Mouse (Mus musculus) stomach, embryonic 15.5 days (tissue): ENCODE data around the gene Elk4. TPM values are rescaled to one million over a fixed set of nuclear protein-coding genes. Genes with fewer than 3 reads are reported as not detected.
A peak's percentile ranks its signal among the peaks of the same experiment; 100 is the strongest.

ENCODE experiments used
- ATAC-seq: fragments of 200-750 bp; cut with Nextera tagmentation; 2 replicates; pipeline ENCODE4 v1.8.0; 2017; ENCODE audit warnings: low read depth, moderate number of reproducible peaks, moderate TSS enrichment; ENCODE audit not compliant: insufficient read depth, low FRiP score
- H3K27ac ChIP-seq: fragments of 300-500 bp; sonication (generic); 2 replicates; pipeline ENCODE4 v1.5.1; 2015; ENCODE audit warnings: mild to moderate bottlenecking, inconsistent platforms
- H3K27me3 ChIP-seq: fragments of 300-500 bp; sonication (generic); replicated peaks from 2 replicates; pipeline ENCODE4 v1.6.1; 2015; ENCODE audit warnings: inconsistent platforms
- H3K36me3 ChIP-seq: fragments of 300-500 bp; sonication (generic); 2 replicates; pipeline ENCODE4 v1.6.1; 2015; ENCODE audit warnings: inconsistent platforms
- H3K4me1 ChIP-seq: fragments of 300-500 bp; sonication (generic); 2 replicates; pipeline ENCODE4 v1.6.1; 2015; ENCODE audit warnings: inconsistent platforms
- H3K4me2 ChIP-seq: fragments of 300-500 bp; sonication (generic); 2 replicates; pipeline ENCODE4 v1.6.1; 2015; ENCODE audit warnings: mild to moderate bottlenecking, inconsistent platforms
- H3K4me3 ChIP-seq: fragments of 300-500 bp; sonication (generic); replicated peaks from 2 replicates; pipeline ENCODE4 v1.5.1; 2015; ENCODE audit warnings: inconsistent platforms
- H3K9ac ChIP-seq: fragments of 300-500 bp; sonication (generic); 2 replicates; pipeline ENCODE4 v1.6.1; 2015; ENCODE audit warnings: inconsistent platforms
- H3K9me3 ChIP-seq: fragments of 300-500 bp; sonication (generic); 2 replicates; pipeline ENCODE4 v1.6.1; 2016; ENCODE audit warnings: inconsistent platforms
- WGBS: fragments of 180-500 bp; shearing (Covaris S2); methylation state at CpG from one replicate; pipeline ENCODE4 v1.1.7; 2015; 5-methylcytosine and 5-hydroxymethylcytosine counted together
- polyA plus RNA-seq: library from polyadenylated mRNA; unstranded; fragments of >200 nt; fragmentation: Nextera tagmentation; extraction: Ambion mirVana; gene quantifications from 2 replicates; pipeline ENCODE4 v1.2.1, GENCODE M21; 2015

Elk4 gene
- polyA plus RNA-seq, 1 experiment from 2014 or later: 20.4 TPM

- Histone ChIP-seq H3K36me3 (peaks cover 28% of the 10 kb centered on the region), H3K4me2 (no peak overlapping the region), H3K9ac (no peak overlapping the region), H3K4me1 (no peaks in the 10 kb centered on the region), H3K27ac (no peak overlapping the region), H3K27me3 (no peaks in the 10 kb centered on the region), H3K4me3 (no peak overlapping the region), H3K9me3 (no peaks in the 10 kb centered on the region)
- ATAC-seq: no peak
- 84% methylated on average over 5 of the region's 5 CpGs for WGBS
These were observed 20.6 kb downstream of the Elk4 start for GRCm38 (mm10) chr1:132027978-132028377.

- H3K36me3 ChIP-seq: peaks cover 24% of the 10 kb centered on the region
- no peak for ATAC-seq
- 88% methylated on average over 9 of the region's 9 CpGs for WGBS
- no peak overlapping the region for H3K4me2 ChIP-seq
- no peaks in the 10 kb centered on the region for H3K9me3 ChIP-seq
- H3K9ac ChIP-seq: no peak overlapping the region
- no peak overlapping the region for H3K4me3 ChIP-seq
- no peaks in the 10 kb centered on the region for H3K4me1 ChIP-seq
- no peak overlapping the region for H3K27ac ChIP-seq
- no peaks in the 10 kb centered on the region for H3K27me3 ChIP-seq
These were observed 21.0 kb downstream of the Elk4 start for GRCm38 (mm10) chr1:132028413-132028812.

GRCm38 (mm10) chr1:132030574-132030973, 23.2 kb downstream of the Elk4 start:
- Histone ChIP-seq H3K9ac (no peak overlapping the region), H3K4me1 (no peaks in the 10 kb centered on the region), H3K27me3 (no peaks in the 10 kb centered on the region), H3K27ac (no peak overlapping the region), H3K4me3 (no peak overlapping the region), H3K36me3 (peaks cover 17% of the 10 kb centered on the region), H3K4me2 (no peak overlapping the region), H3K9me3 (no peaks in the 10 kb centered on the region)
- ATAC-seq: no peak
- 74% methylated on average over 2 of the region's 2 CpGs for WGBS

- 76% methylated on average over 7 of the region's 7 CpGs for WGBS
- Histone ChIP-seq H3K36me3 (peaks cover 17% of the 10 kb centered on the region), H3K4me2 (no peak overlapping the region), H3K9ac (no peak overlapping the region), H3K4me3 (no peak overlapping the region), H3K27ac (no peak overlapping the region), H3K9me3 (no peaks in the 10 kb centered on the region), H3K27me3 (no peaks in the 10 kb centered on the region), H3K4me1 (no peaks in the 10 kb centered on the region)
- ATAC-seq: no peak
These were observed 24.8 kb downstream of the Elk4 start for GRCm38 (mm10) chr1:132032172-132032571.

GRCm38 (mm10) chr1:132037746-132038145, 30.3 kb downstream of the Elk4 start:
- Histone ChIP-seq H3K27me3 (no peaks in the 10 kb centered on the region), H3K4me2 (no peak overlapping the region), H3K9me3 (no peaks in the 10 kb centered on the region), H3K36me3 (0 out of 2 replicates have a peak, but pooled peaks cover 6% of the 10 kb centered on the region), H3K9ac (no peak overlapping the region), H3K4me3 (no peak overlapping the region), H3K27ac (no peak overlapping the region), H3K4me1 (no peaks in the 10 kb centered on the region)
- ATAC-seq: no peak
- WGBS: 78% methylated on average over 3 of the region's 3 CpGs

- 65% methylated on average over 5 of the region's 5 CpGs for WGBS
- H3K4me2 ChIP-seq: no peak overlapping the region
These were observed 31.3 kb downstream of the Elk4 start for GRCm38 (mm10) chr1:132038753-132039152.

GRCm38 (mm10) chr1:132040201-132040621, 32.8 kb downstream of the Elk4 start:
- no peak overlapping the region for H3K4me3 ChIP-seq
- H3K36me3 ChIP-seq: no peaks in the 10 kb centered on the region
- WGBS: 67% methylated on average over 9 of the region's 9 CpGs
- H3K9me3 ChIP-seq: no peaks in the 10 kb centered on the region
- no peak overlapping the region; the same call in 1 of the 2 replicates for H3K27ac ChIP-seq
- ATAC-seq: no peak
- no peak overlapping the region for H3K9ac ChIP-seq
- H3K4me2 ChIP-seq: no peak overlapping the region
- H3K27me3 ChIP-seq: no peaks in the 10 kb centered on the region
- no peaks in the 10 kb centered on the region for H3K4me1 ChIP-seq

More at GRCm38 (mm10) chr1:132038753-132039152, 31.3 kb downstream of the Elk4 start:
- Histone ChIP-seq H3K4me3 (no peak overlapping the region), H3K4me1 (no peaks in the 10 kb centered on the region), H3K27ac (no peak overlapping the region), H3K27me3 (no peaks in the 10 kb centered on the region), H3K9me3 (no peaks in the 10 kb centered on the region), H3K36me3 (0 out of 2 replicates have a peak, but pooled peaks cover 5% of the 10 kb centered on the region), H3K9ac (no peak overlapping the region)
- no peak for ATAC-seq

- Histone ChIP-seq H3K36me3 (no peaks in the 10 kb centered on the region), H3K9me3 (no peaks in the 10 kb centered on the region), H3K4me1 (no peaks in the 10 kb centered on the region), H3K4me2 (no peak overlapping the region), H3K9ac (no peak overlapping the region), H3K27me3 (no peaks in the 10 kb centered on the region), H3K4me3 (no peak overlapping the region), H3K27ac (no peak overlapping the region)
- 56% methylated on average over 4 of the region's 4 CpGs for WGBS
- no peak for ATAC-seq
These were observed 36.4 kb downstream of the Elk4 start for GRCm38 (mm10) chr1:132043759-132044158.

GRCm38 (mm10) chr1:132046143-132046735, 38.8 kb downstream of the Elk4 start:
- H3K4me1 ChIP-seq: no peaks in the 10 kb centered on the region
- no peak overlapping the region for H3K4me3 ChIP-seq
- peak; percentile 59; the same call in 1 of the 2 replicates for ATAC-seq
- no peak overlapping the region for H3K4me2 ChIP-seq
- 20% methylated on average over 15 of the region's 15 CpGs for WGBS
- no peak overlapping the region for H3K27ac ChIP-seq
- no peak overlapping the region for H3K9ac ChIP-seq
- H3K27me3 ChIP-seq: no peaks in the 10 kb centered on the region
- no peaks in the 10 kb centered on the region for H3K36me3 ChIP-seq
- no peaks in the 10 kb centered on the region for H3K9me3 ChIP-seq

- Histone ChIP-seq H3K4me1 (no peaks in the 10 kb centered on the region), H3K36me3 (no peaks in the 10 kb centered on the region), H3K27ac (no peak overlapping the region), H3K9me3 (no peaks in the 10 kb centered on the region), H3K27me3 (no peaks in the 10 kb centered on the region), H3K9ac (no peak overlapping the region), H3K4me3 (no peak overlapping the region), H3K4me2 (no peak overlapping the region)
- 59% methylated on average over 3 of the region's 3 CpGs for WGBS
- ATAC-seq: no peak
These were observed 44.3 kb downstream of the Elk4 start for GRCm38 (mm10) chr1:132051746-132052145.

- no peak for ATAC-seq
- WGBS: 79% methylated on average over 3 of the region's 3 CpGs
- Histone ChIP-seq H3K9ac (no peak overlapping the region), H3K27ac (no peak overlapping the region), H3K27me3 (no peaks in the 10 kb centered on the region), H3K4me2 (no peak overlapping the region), H3K36me3 (no peaks in the 10 kb centered on the region), H3K4me1 (no peaks in the 10 kb centered on the region), H3K4me3 (no peak overlapping the region), H3K9me3 (no peaks in the 10 kb centered on the region)
These were observed 47.0 kb downstream of the Elk4 start for GRCm38 (mm10) chr1:132054387-132054786.

- Histone ChIP-seq H3K36me3 (no peaks in the 10 kb centered on the region), H3K4me2 (no peak overlapping the region), H3K4me1 (no peaks in the 10 kb centered on the region), H3K27ac (no peak overlapping the region), H3K9ac (no peak overlapping the region), H3K27me3 (no peaks in the 10 kb centered on the region), H3K9me3 (no peaks in the 10 kb centered on the region), H3K4me3 (no peak overlapping the region)
- 76% methylated on average over 7 of the region's 7 CpGs for WGBS
- no peak for ATAC-seq
These were observed 47.8 kb downstream of the Elk4 start for GRCm38 (mm10) chr1:132055054-132055664.
